Mouse (Mus musculus): ENCODE data around the gene Vmn2r105.

Gene Vmn2r105

DNA sequence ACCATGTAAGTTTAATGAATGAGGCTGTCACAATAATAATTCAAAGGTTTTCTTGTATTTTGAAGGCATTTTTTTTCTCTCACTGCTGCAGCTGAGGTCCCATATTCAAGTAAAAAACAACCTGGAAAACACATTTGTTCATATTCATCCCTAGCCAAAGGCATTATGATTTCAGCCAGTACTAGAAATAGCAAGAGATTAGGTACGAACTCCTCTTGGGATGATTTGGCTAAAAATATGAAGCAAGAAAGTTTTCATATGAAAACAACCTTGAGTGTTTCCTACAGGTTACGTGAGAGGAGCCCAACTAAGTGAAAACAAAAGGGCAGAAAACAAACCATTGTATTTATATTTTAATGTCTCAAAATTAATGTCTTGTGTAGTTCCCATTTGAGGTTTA, at the start of gene Vmn2r105:
Gene Vmn2r105 (minus strand): TSS at position 101 of the 400 bp plus-strand sequence.
- DNase-seq: no peak

DNA sequence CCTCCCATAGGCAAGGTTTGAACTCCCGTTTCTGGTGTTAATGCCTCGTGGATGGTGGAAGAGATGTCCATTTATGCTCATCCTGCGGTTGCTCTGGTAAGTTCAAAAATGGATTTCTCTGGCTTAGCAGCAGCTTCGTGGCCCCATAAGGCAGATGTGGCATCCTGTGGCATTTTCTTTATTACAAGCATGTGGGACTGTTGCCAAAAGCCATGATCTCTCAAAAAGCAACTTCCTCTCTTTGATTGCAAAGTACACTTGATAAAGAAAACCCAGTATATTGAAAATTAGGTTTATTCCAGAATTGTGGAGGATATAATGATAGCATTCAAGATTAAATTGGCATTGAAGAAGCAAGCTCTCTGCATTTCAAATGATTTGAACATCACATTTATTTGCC, 20.7 kb upstream of the Vmn2r105 start:
- DNase-seq: no peak

DNA sequence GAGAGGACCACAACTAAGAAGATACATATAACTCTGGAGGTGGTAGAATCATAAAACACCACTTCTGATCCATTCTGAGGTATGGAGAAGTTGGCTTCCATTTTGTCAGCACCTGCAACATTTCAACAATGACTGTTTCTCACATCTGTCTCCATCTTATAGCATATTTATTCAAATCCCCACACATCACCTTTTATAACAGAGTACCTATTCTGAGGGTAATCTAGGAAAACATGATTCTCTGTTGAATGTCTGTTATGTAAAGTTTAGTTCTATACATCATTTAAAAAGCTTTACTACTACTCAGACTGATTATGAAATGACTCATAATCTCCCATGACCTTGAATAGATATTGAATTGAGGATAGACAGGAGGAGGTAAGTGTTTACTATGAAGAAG, 51.9 kb downstream of the Vmn2r105 start, which contains the start of gene Fpr-rs6:
Gene Fpr-rs6 (minus strand): TSS at position 101 of the 400 bp plus-strand sequence.
- DNase-seq: no peak

Measured in cerebellum, adult 9-10 months (tissue).